Mouse (Mus musculus) small intestine, adult 2 months (tissue): ENCODE measurements around the gene Phlpp2. TPM values are rescaled to one million over a fixed set of nuclear protein-coding genes. Genes with fewer than 3 reads are reported as not detected.

Source experiments
- H3K27ac ChIP-seq: fragments of 200-500 bp; 2 replicates; pipeline ENCODE4 v1.5.1; 2012; ENCODE audit warnings: low read depth, low read length, control low read depth, inconsistent platforms; ENCODE audit not compliant: insufficient read depth
- H3K27me3 ChIP-seq: fragments of 200-500 bp; 2 replicates; pipeline ENCODE4 v1.6.1; 2012; ENCODE audit warnings: mild to moderate bottlenecking, moderate library complexity, low read length, inconsistent platforms; ENCODE audit not compliant: control insufficient read depth, insufficient read depth
- H3K36me3 ChIP-seq: fragments of 200-500 bp; 2 replicates; pipeline ENCODE4 v1.6.1; 2012; ENCODE audit warnings: mild to moderate bottlenecking, low read length, control low read depth, inconsistent platforms; ENCODE audit not compliant: control insufficient read depth, insufficient read depth
- H3K4me1 ChIP-seq: fragments of 200-500 bp; 2 replicates; pipeline ENCODE4 v1.6.1; 2012; ENCODE audit warnings: low read length, inconsistent platforms, mixed read lengths; ENCODE audit not compliant: control insufficient read depth, insufficient read depth, insufficient read length
- H3K4me3 ChIP-seq: fragments of 200-500 bp; 2 replicates; pipeline ENCODE4 v1.5.1; 2012; ENCODE audit warnings: low read depth, mild to moderate bottlenecking, control low read depth, inconsistent platforms, low read length, moderate library complexity
- CTCF ChIP-seq: fragments of 200-500 bp; IDR thresholded peaks from 2 replicates; pipeline ENCODE4 v1.5.1; 2012; ENCODE audit warnings: low read depth, mild to moderate bottlenecking, control low read depth, inconsistent platforms, low read length, moderate library complexity, mixed read lengths; ENCODE audit not compliant: insufficient replicate concordance, insufficient read length; ENCODE audit errors: extremely low read depth
- POLR2A ChIP-seq: fragments of 200-500 bp; IDR thresholded peaks from 2 replicates; pipeline ENCODE4 v1.6.1; 2012; ENCODE audit warnings: low read depth, mild to moderate bottlenecking, control low read depth, inconsistent platforms, low read length, moderate library complexity
- WGBS: fragments of 180-500 bp; shearing (Covaris S2); methylation state at CpG from one replicate; pipeline ENCODE4 v1.1.7; 2018; 5-methylcytosine and 5-hydroxymethylcytosine counted together
- polyA plus RNA-seq: library from polyadenylated mRNA; depleted of rRNA; stranded (reverse); fragments of >200 nt; gene quantifications from 2 replicates; pipeline ENCODE4 v1.2.3, GENCODE M21; 2012; rRNA removed

Phlpp2 gene
- polyA plus RNA-seq, 1 experiment: 25.0 TPM

GRCm38 (mm10) chr8:109983944-109984343 lies 115.6 kb downstream of the Phlpp2 start:
- TF ChIP-seq POLR2A: no peak
- Histone ChIP-seq H3K27me3 (no peaks in the 10 kb centered on the region), H3K27ac (no peak overlapping the region), H3K36me3 (no peaks in the 10 kb centered on the region), H3K4me1 (peaks cover 4% of the 10 kb centered on the region; the same call in 1 of the 2 replicates), H3K4me3 (no peak overlapping the region)
- 21% methylated on average over 5 of the region's 5 CpGs for WGBS

- H3K4me1 ChIP-seq: peaks cover 4% of the 10 kb centered on the region; the same call in 1 of the 2 replicates
- H3K27ac ChIP-seq: no peak overlapping the region
- H3K27me3 ChIP-seq: no peaks in the 10 kb centered on the region
- H3K36me3 ChIP-seq: no peaks in the 10 kb centered on the region
- 22% methylated on average over 7 of the region's 7 CpGs for WGBS
- H3K4me3 ChIP-seq: no peak overlapping the region
- no peak for TF ChIP-seq CTCF
- TF ChIP-seq POLR2A: no peak
Measured at GRCm38 (mm10) chr8:109986384-109986783, 118.0 kb downstream of the Phlpp2 start.

DNA sequence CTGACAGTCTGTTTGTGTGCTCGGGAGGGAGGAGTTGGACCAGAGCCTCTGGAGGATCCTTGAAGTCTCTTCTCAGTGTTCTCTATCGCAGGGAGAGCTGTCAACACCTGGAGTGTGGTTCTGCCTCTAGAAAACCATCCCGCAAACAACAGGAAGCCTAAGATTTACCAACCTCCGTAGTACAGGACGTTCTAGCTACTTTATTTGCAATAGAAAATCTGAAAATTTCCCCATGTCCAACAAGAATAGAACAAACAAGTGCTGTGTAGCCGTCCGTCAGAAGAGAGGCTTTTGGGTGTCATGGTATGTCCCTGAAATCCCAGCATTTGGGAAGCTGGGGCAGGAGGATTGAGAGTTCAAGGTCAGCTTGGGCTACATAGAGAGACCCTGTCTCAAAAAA lies 119.4 kb downstream of the Phlpp2 start:
- H3K36me3 ChIP-seq: no peaks in the 10 kb centered on the region
- no peak overlapping the region for H3K27ac ChIP-seq
- H3K4me1 ChIP-seq: peaks cover 4% of the 10 kb centered on the region; the same call in 1 of the 2 replicates
- H3K27me3 ChIP-seq: no peaks in the 10 kb centered on the region
- TF ChIP-seq POLR2A (no peak), CTCF (no peak)
- 35% methylated on average over 7 of the region's 7 CpGs for WGBS
- no peak overlapping the region for H3K4me3 ChIP-seq

DNA sequence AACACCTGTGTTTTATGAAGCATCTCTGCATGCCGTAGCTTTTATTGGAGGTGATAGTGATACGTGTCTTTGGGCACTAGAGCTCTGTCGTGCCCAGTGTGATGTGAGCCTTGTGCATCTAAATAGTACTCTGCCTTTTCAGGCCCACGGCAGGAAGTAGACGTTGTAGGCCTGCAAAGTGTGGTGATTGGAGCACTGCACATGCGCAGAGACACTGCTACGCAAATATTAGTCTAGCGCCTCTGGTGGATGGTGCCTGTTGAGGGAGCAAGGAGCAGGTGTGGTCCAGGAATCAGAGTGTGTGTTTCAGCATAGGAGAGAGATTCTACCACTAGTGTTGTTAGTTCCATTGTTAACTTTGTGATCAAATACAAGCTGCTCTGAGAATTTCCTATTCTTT lies 120.8 kb downstream of the Phlpp2 start:
- peaks cover 4% of the 10 kb centered on the region; the same call in 1 of the 2 replicates for H3K4me1 ChIP-seq
- no peak overlapping the region for H3K4me3 ChIP-seq
- no peak for TF ChIP-seq POLR2A
- TF ChIP-seq CTCF: no peak
- WGBS: 85% methylated on average over 8 of the region's 8 CpGs
- no peaks in the 10 kb centered on the region for H3K36me3 ChIP-seq
- no peak overlapping the region for H3K27ac ChIP-seq
- H3K27me3 ChIP-seq: no peaks in the 10 kb centered on the region

GRCm38 (mm10) chr8:109990224-109990623 lies 121.9 kb downstream of the Phlpp2 start, which contains the start of gene Tat:
Gene Tat (plus strand): TSS chr8:109990437.
- WGBS: 81% methylated on average over 8 of the region's 8 CpGs
- TF ChIP-seq CTCF: no peak
- Histone ChIP-seq H3K36me3 (no peaks in the 10 kb centered on the region), H3K4me3 (no peak within 1 kb of the TSS), H3K27ac (no peak within 1 kb of the TSS), H3K4me1 (peaks cover 4% of the 10 kb centered on the region; the same call in 1 of the 2 replicates), H3K27me3 (no peaks in the 10 kb centered on the region)

GRCm38 (mm10) chr8:109992166-109992565 lies 123.8 kb downstream of the Phlpp2 start:
- Histone ChIP-seq H3K36me3 (no peaks in the 10 kb centered on the region), H3K27me3 (no peaks in the 10 kb centered on the region), H3K4me3 (no peak overlapping the region), H3K27ac (no peak overlapping the region), H3K4me1 (no peaks in the 10 kb centered on the region; the same call in 1 of the 2 replicates)
- TF ChIP-seq POLR2A: no peak
- no peak for TF ChIP-seq CTCF
- 75% methylated on average over 5 of the region's 5 CpGs for WGBS

DNA sequence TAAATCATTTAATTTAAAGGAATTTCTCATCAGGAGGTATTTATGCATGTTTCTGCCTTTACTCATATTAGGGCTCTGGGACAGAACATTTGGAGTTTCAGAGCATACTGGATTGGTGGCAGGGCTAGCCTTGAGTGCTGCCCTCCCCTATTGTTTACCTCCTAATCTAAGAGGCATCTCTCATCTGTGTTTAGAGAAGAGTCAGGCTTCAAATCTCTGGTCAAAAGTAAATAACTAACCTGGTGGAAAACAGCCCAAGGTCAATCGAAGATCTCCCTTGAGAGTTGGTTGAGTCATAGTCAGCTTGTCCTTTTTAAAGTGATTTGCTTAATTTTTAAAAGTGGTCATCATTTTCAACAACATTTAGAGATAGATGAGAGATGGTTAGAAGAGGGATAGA lies 124.6 kb downstream of the Phlpp2 start:
- no peak for TF ChIP-seq POLR2A
- TF ChIP-seq CTCF: no peak
- H3K27ac ChIP-seq: no peak overlapping the region
- no peak overlapping the region for H3K4me3 ChIP-seq
- H3K36me3 ChIP-seq: no peaks in the 10 kb centered on the region
- WGBS: 23% methylated on average over 1 of the region's 1 CpGs
- no peaks in the 10 kb centered on the region for H3K4me1 ChIP-seq
- H3K27me3 ChIP-seq: no peaks in the 10 kb centered on the region

Other genes starting within 250 kb of the Phlpp2 start
- gene Ist1, start 175.3 kb upstream of the Phlpp2 start, polyA plus RNA-seq: 14.4 and 30.3 TPM in 2 replicates
- 2.0 and 6.5 TPM in 2 replicates for gene Zfp821, start 163.0 kb upstream of the Phlpp2 start, polyA plus RNA-seq
- 5.1 and 12.0 TPM in 2 replicates for gene Atxn1l, start 130.8 kb upstream of the Phlpp2 start, polyA plus RNA-seq
- gene Ap1g1, start 90.0 kb upstream of the Phlpp2 start, polyA plus RNA-seq: 11.3 and 18.8 TPM in 2 replicates
- gene Marveld3, start 93.7 kb downstream of the Phlpp2 start, polyA plus RNA-seq: 26.5 and 48.7 TPM in 2 replicates
- 0.13 TPM in 1 of 2 replicates, not detected in the other for gene Tat, start 121.9 kb downstream of the Phlpp2 start, polyA plus RNA-seq
- 25.9 and 27.1 TPM in 2 replicates for gene Chst4, start 171.2 kb downstream of the Phlpp2 start, polyA plus RNA-seq
- gene Zfp612, start 211.2 kb downstream of the Phlpp2 start, polyA plus RNA-seq: 0.39 and 0.53 TPM in 2 replicates
- gene Gm21964, start 232.7 kb downstream of the Phlpp2 start, polyA plus RNA-seq: not detected in 2 replicates
- not detected in 2 replicates for gene Gm17720, start 234.2 kb downstream of the Phlpp2 start, polyA plus RNA-seq